Mouse (Mus musculus) cerebellum, adult 2 months (tissue): ENCODE data around the gene Cideb.

Experiments
- CTCF ChIP-seq: fragments of 200-500 bp; IDR thresholded peaks from 2 replicates; pipeline ENCODE4 v1.5.1; 2011; ENCODE audit warnings: low read depth, mild to moderate bottlenecking, control low read depth, low read length, moderate library complexity, borderline replicate concordance; ENCODE audit not compliant: insufficient read depth
- POLR2A ChIP-seq: fragments of 200-500 bp; IDR thresholded peaks from 2 replicates; pipeline ENCODE4 v1.6.1; 2011; ENCODE audit warnings: low read length, control low read depth, borderline replicate concordance; ENCODE audit not compliant: insufficient read depth

DNA sequence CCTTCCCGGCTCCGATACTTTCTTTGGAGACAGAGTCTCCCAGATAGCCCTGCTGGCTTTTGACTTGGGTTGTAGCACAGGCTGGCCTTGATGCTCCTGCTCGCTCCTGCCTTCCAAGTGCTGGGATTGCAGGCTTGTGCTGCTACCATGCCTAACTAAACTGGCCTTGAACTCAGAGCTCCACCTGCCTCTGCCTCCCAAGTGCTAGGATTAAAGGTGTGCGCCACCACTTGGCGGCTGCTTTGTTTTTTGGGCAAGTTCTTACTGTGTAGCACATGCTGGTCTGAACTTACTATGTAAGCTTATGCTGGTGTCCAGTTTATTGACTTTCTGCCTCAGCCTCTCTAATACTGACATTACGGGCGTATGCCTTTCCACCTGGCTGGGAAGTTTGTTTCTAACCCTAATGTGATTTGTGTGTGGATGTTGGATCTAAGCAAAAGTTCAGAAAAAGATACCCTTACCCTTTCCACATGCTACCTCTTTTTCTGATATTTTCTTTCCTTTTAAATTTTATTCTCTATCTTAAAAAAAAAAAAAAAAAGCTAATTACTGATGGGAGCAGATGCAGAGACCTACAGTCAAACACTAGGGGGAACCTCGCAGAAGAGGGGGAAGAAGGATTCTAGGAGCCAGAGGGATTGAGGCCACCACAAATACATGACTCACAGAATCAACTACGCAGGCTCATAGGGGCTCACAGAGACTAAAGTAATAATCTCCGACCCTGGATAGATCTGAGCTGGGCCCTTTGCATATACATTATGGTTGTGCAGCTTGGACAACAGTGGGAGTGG, 11.0 kb downstream of the Cideb start:
- TF ChIP-seq CTCF (no peak), POLR2A (no peak)
